Mouse (Mus musculus) ES-Bruce4 (cell line): ENCODE measurements around the gene Vdr.

Experiments
- CTCF ChIP-seq: IDR thresholded peaks from one replicate; pipeline ENCODE4 v1.8.1; 2011; ENCODE audit warnings: low read depth, low read length
- POLR2A ChIP-seq: IDR thresholded peaks from one replicate; pipeline ENCODE4 v1.8.1; 2011; ENCODE audit warnings: low read length; ENCODE audit not compliant: insufficient read depth

DNA sequence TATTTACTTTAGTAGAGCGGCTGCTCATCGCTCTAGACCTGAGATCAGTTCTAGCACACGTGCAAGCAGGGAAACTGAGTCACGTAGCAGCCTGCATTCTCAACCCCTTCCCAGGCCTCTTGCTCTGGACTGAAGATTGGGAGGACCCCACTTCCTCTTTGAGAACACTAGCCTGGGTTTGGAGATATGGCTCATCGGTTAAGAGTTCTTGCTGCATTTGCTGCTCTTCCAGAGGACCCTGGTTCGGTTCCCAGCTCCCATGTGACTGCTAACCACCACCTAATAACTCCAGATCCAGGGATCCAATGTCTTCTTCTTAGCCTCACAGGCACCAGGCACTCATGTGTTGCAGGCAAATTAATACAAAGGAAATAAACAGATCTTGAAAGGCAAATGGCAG is 69.0 kb downstream of the Vdr start:
- TF ChIP-seq CTCF (no peak), POLR2A (no peak)
